Mouse (Mus musculus) adrenal gland, adult 10 weeks (tissue): ENCODE data around the gene Fam228b. TPM values are rescaled to one million over a fixed set of nuclear protein-coding genes. Genes with fewer than 3 reads are reported as not detected.

Experiments
- polyA plus RNA-seq: library from polyadenylated mRNA; stranded (reverse); fragments of 350-450 nt; fragmentation: Illumina TruSeq; extraction: RNeasy Lipid Tissue Mini Kit (QIAGEN cat#74804); gene quantifications from one replicate; pipeline ENCODE4 v1.2.3, GENCODE M21; 2014; ENCODE audit warnings: low read depth, low replicate concordance

Gene Fam228b
- 6.5 TPM for polyA plus RNA-seq

DNA sequence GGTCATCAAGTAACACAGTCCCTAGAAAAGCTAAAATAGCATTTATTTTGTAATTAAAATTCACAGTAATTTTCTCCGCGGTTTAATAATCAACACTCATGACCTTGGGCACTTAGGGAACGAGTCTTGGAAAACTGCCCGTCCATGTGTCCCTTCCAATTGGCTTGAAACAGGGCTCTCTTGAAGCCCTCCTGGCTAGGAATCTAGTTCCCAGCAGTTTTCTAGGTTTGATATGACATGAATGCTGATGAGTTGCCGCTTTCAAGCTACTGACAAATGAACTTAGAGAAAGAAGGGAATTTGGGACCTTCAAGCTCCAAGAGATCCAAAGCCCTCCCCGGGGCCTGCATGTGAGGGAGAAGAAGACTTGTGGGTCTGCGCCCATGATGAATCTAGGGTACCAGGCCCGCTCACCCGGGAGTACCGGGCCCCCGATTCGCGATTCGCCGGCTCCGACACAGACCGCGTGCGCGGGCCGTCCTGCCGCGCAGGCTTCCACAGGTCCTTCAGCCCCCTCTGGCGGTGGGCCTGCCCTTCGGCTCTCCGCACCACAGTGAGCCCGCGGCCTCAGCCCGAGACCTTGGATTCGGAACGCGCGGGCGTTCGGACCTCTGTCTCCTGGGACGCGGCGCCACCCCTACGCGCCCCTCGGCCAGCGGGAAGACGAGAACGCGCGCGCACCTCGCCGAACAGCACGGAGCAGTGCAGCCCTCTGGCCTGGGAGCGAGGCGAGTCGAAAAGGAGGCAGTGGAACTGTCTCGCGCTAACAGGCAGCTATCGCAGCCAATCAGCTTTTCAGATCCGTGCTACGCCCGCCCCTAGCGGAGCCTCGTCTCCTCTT is at the start of gene Fam228b, which contains the start of gene Pfn4:
Gene Fam228b (minus strand): TSS at position 776 of the 841 bp plus-strand sequence.
Gene Pfn4 (plus strand): TSS at position 531 of the 841 bp plus-strand sequence.

GRCm38 (mm10) chr12:4817361-4818101 is 48.5 kb upstream of the Fam228b start, which contains the start of gene Sf3b6:
Gene Sf3b6, plus strand, starts transcription at chr12:4817544.

DNA sequence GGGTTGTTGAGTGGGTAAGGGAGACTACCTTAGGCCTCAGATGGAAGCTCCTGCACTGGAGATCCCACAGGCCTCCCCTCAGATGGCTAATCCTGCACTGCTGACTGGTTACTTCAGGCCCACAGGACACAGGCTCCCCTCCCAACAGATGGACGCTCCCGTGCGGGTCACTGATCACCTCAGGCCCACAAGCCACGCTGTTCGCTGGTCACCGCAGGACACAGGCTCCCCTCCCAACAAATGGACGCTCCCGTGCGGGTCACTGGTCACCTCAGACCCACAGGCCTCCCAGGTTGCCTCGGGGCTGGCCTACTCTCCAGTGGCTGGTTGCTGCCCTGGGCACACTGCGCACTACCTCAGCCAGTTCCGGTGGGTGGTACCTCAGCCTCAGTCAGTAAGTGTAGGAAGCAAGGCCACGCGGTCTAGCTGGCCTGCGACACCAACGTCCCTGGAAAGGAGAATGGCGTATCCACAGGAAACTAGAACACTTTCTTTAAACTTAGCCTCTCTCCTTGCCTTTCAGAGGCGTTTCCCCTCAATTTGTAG is 31.0 kb downstream of the Fam228b start, which contains the start of gene Fam228a:
Gene Fam228a (minus strand): TSS at position 400 of the 546 bp plus-strand sequence.

Other genes starting within 250 kb of the Fam228b start
- gene Itsn2, start 176.6 kb downstream of the Fam228b start, polyA plus RNA-seq = 127 TPM
- gene Gm3625, start 176.3 kb downstream of the Fam228b start, polyA plus RNA-seq = not detected
- 0.87 TPM for gene Fam228a, start 30.8 kb downstream of the Fam228b start, polyA plus RNA-seq
- 4.2 TPM for gene Pfn4, start 245 bp downstream of the Fam228b start, polyA plus RNA-seq
- gene Sf3b6, start 48.3 kb upstream of the Fam228b start, polyA plus RNA-seq = 290 TPM
- 14.2 TPM for gene Fkbp1b, start 72.3 kb upstream of the Fam228b start, polyA plus RNA-seq
- gene Wdcp, start 74.0 kb upstream of the Fam228b start, polyA plus RNA-seq = 6.4 TPM
- gene Mfsd2b, start 105.1 kb upstream of the Fam228b start, polyA plus RNA-seq = 0.23 TPM
- gene Ubxn2a, start 138.4 kb upstream of the Fam228b start, polyA plus RNA-seq = 196 TPM
- gene Atad2b, start 148.1 kb upstream of the Fam228b start, polyA plus RNA-seq = 37.6 TPM